Mouse (Mus musculus): ENCODE measurements around the gene Hand1. TPM values are rescaled to one million over a fixed set of nuclear protein-coding genes. Genes with fewer than 3 reads are reported as not detected.

The Hand1 gene
- polyA plus RNA-seq, 1 experiment = 0.28 TPM

- DNase-seq (ENCODE audit: extremely low spot score in 1 of 2, low spot score in 1 of 2) = no peak
These were observed 23.4 kb downstream of the Hand1 start for GRCm38 (mm10) chr11:57809017-57809731.

- no peak for DNase-seq (ENCODE audit: extremely low spot score in 1 of 2, low spot score in 1 of 2)
These were observed 27.6 kb downstream of the Hand1 start for GRCm38 (mm10) chr11:57805047-57805446.

GRCm38 (mm10) chr11:57802511-57802870 is 30.1 kb downstream of the Hand1 start:
- DNase-seq (ENCODE audit: extremely low spot score in 1 of 2, low spot score in 1 of 2) = no peak

GRCm38 (mm10) chr11:57801766-57802510 is 30.7 kb downstream of the Hand1 start:
- no peak for DNase-seq (ENCODE audit: extremely low spot score in 1 of 2, low spot score in 1 of 2)

- peak; percentile 93 to 98 for DNase-seq (ENCODE audit: extremely low spot score in 1 of 2, low spot score in 1 of 2)
These were observed 31.4 kb downstream of the Hand1 start, which contains the start of gene Sap30l for GRCm38 (mm10) chr11:57800971-57801765. Sap30l (plus strand) TSS chr11:57801637.

GRCm38 (mm10) chr11:57800266-57800951 is 32.2 kb downstream of the Hand1 start:
- no peak for DNase-seq (ENCODE audit: extremely low spot score in 1 of 2, low spot score in 1 of 2)

- no peak for DNase-seq (ENCODE audit: extremely low spot score in 1 of 2, low spot score in 1 of 2)
These were observed 33.2 kb downstream of the Hand1 start for GRCm38 (mm10) chr11:57799456-57799855.

- no peak for DNase-seq (ENCODE audit: extremely low spot score in 1 of 2, low spot score in 1 of 2)
These were observed 34.8 kb downstream of the Hand1 start for GRCm38 (mm10) chr11:57797828-57798227.

- no peak for DNase-seq (ENCODE audit: extremely low spot score in 1 of 2, low spot score in 1 of 2)
These were observed 37.5 kb downstream of the Hand1 start for GRCm38 (mm10) chr11:57795086-57795485.

- no peak for DNase-seq (ENCODE audit: extremely low spot score in 1 of 2, low spot score in 1 of 2)
These were observed 41.6 kb downstream of the Hand1 start for GRCm38 (mm10) chr11:57790866-57791535.

- peak in 1 of 2 experiments; percentile 32 for DNase-seq (ENCODE audit: extremely low spot score in 1 of 2, low spot score in 1 of 2)
These were observed 44.7 kb downstream of the Hand1 start for GRCm38 (mm10) chr11:57787913-57788312.

GRCm38 (mm10) chr11:57786616-57787418 is 45.8 kb downstream of the Hand1 start:
- DNase-seq (ENCODE audit: extremely low spot score in 1 of 2, low spot score in 1 of 2) = peak; percentile 23 to 79

- DNase-seq (ENCODE audit: extremely low spot score in 1 of 2, low spot score in 1 of 2) = no peak
These were observed 52.8 kb downstream of the Hand1 start for GRCm38 (mm10) chr11:57779824-57780223.

Other genes starting within 250 kb of the Hand1 start
- 8.6 and 9.7 TPM in 2 replicates for gene Galnt10, start 187.4 kb downstream of the Hand1 start, polyA plus RNA-seq (2012; rRNA removed)
- 31.0 and 33.4 TPM in 2 replicates for gene Sap30l, start 31.2 kb downstream of the Hand1 start, polyA plus RNA-seq (2012; rRNA removed)
- 45.6 and 47.8 TPM in 2 replicates for gene Larp1, start 176.2 kb upstream of the Hand1 start, polyA plus RNA-seq (2012; rRNA removed)